Mouse (Mus musculus): ENCODE data around the gene 1110012L19Rik.
"Not testable (repeated sequence)": the region's sequence is repeated elsewhere in the genome, so short reads cannot be mapped to it uniquely, and the experiment has no call there.

Gene 1110012L19Rik

DNA sequence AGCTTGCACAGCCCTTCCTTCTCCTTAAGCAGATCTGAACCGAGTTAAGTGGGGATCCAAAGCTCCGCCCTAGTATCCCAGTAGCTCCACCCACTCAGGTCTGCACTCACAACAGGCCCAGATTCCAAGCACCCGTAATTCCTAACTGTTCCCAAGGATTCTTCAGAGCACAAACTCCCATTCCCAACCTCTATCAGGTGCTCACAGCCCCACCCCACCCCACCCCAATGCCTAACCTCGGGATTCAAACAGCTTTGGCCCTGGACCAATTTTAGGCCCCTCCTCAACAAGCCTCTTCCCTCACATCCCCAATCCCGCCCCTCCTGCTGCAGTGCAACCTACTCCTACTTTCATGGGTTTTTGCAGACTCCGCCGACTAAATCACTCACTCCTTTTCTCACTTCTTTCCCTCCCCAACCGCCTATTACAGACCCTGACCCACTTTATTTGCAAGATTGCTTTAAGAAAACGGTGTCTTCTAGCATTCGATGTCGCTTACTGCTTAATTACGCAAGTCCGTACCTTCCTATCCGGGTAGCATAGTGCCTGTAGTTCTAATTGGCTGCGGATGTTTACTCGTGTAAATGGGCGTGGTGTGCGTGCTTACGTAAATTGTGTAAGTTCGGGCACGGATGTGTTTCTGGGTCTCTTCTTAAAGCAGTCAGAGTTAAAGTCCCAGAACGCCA, at the start of gene 1110012L19Rik:
TSS of gene 1110012L19Rik (plus strand) at position 602 of the 686 bp plus-strand sequence.
- peak; percentile 80 to 89 for DNase-seq

DNA sequence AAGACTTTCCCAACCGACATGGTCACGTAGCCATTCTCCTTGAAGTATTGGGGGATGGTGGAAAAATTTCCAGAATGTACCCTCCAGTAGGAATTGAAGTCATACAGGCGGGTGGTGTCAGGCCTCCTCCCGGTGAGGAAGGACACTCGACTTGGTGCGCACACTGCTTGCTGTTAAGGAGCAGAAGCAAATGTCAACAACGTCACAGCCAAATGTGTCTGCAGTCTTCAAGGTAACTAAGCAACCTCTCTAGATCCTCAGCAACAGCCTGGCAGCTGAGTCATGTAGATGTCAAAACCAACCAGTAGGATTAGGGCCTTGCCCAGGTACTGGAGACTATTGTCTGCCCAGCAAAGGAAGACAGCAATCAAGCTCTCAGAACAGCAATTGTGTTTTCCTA, 22.7 kb upstream of the 1110012L19Rik start:
- DNase-seq = no peak

DNA sequence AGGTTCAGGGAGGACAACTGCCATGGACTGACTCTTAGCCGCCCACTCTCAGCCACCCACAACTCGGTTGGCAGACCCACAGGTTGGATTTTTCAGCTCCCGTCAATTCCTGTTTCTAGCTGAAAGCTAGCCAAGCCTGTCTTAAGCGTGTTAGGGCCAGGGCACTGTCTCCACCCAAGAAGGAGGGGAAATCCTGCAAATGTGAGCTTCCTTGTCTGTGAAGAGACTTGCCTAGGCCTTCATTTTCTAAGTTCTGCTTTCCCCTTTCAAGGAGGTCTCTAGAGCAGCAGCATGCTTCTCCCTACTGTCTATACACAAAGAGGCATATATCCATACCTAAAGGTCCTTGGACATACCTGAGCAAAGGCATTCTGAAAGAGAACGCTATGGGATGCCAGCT, 22.2 kb upstream of the 1110012L19Rik start:
- DNase-seq = no peak

DNA sequence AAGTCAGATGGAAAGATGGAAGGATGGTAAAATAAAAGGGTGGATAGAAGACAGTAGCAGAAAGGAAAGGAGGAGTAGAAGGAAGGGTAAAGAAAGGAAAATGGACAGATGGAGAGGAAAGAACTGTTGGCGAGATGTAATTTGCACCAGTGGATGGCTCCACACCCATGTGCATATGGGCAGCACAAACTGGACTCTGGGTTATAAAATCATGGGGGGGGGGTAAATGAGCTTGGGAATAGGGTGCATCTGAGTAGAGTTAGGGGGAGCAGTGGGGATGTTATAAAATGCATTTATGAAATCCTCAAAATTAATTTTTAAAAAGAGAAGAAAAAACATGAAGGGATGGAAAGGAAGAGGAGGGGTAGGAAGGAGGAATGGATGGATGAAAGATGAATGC, 21.5 kb upstream of the 1110012L19Rik start:
- no peak for DNase-seq

DNA sequence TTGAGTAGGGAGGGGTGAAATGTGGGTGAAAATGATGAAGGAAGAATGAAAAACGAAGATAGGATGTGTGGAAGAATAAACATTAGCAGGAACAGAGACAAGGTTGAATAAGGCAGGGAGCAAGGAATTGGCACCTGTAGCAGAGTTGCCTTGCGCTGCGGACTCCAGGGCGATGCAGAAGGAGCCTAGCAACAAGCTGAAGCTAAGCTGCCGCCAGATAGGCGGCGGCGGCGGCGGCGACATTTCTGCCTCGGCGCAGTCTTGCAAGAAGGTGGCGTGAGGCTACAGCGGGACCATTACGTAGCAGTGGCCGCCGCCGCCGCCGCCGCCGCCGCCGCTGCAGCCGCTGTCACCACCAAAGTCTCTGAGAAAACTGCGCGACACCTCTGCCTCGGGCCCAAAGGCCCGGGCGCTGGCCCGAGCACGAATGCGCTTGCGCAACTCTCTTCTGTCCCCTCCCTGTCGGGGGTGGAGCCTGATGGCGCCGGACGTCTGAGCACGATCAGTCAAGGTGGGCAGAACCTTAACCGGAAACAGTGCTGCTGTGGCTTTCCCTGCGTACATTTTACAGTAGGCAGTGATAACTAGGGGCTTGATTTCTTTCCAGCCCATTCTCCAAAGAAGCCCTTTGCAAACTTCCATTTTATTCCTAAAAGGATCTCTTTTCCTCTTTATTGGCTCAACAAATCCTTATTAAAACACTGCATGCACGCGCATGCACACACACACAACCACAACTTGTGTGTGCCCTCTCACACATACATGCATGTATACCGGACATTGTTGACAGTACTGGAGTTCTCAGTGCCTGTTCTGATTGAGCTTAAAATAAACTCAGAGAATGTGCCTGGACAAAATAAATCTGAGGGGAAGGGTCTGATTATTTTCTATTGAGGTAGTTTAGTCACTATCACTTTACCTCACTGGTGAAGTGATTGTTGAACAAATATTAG, 20.7 kb upstream of the 1110012L19Rik start, which contains the start of gene Ids:
TSS of gene Ids (minus strand) at position 424 of the 953 bp plus-strand sequence.
- DNase-seq = peak; percentile 91 to 92

DNA sequence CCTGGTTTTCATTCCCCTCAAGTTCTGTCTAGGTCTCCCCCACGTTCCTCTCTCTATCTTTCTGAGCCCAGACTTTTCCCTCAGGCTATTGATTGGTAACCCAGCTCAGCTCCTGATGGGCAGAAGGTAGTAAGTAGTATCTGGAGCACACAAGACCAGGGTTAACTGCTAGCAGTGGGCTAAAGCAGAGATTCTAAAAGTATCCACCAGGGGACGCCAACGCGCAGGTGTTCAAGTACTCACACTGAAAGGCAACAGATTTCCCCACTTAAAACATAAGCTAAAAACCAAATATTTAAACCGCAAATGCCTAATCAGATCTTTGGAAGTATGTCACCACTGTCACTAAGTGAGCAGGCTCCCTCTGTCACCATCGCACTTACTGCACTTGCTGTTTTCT, 15.9 kb upstream of the 1110012L19Rik start:
- DNase-seq = not testable (repeated sequence)

DNA sequence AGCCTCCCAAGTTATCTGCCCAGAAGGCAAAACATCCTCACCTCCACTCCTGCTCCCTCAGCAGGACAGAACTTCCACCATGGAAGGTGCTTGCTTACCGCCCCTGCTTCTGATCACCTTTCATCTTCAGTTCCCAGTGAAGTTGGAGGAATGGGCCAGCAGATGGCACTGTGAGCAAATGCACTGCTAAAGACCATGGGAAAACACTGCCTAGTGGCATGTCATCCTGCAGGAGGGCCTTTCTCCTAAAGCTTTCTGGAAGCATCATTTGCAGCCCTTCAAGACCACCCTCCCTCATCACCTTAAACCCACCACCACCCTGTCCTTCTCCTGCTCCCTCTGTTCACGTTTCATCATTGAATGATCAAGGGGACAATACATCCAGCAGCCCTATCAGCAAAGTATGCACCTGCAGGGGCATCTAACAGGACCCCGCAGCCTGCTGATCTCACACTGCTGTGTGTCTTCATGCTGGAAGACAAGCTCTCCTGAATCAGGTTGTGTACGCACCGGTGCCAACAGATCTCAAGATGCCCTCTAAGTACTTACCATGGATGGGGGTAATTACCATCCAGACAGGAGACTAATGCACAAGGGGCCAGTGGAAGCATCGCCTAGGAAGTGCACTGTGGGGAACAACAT, 11.1 kb upstream of the 1110012L19Rik start:
- not testable (repeated sequence) for DNase-seq

DNA sequence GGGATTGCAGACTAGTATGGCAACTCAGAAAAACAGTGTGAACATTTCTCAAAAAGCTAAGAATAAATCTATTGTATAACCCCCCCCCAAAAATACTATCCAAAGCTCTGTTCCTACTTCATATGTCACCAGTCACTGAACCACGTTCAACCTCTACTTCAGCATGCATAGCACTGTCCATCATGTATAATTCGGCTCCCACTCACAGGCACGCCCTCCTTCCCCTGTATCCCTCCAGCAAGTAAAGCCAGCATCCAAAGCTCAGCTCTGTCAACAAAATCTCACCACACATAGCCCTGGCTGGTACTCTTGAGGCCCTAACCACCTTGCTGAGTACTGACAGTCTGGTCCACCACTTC, 781 bp upstream of the 1110012L19Rik start:
- no peak for DNase-seq

DNA sequence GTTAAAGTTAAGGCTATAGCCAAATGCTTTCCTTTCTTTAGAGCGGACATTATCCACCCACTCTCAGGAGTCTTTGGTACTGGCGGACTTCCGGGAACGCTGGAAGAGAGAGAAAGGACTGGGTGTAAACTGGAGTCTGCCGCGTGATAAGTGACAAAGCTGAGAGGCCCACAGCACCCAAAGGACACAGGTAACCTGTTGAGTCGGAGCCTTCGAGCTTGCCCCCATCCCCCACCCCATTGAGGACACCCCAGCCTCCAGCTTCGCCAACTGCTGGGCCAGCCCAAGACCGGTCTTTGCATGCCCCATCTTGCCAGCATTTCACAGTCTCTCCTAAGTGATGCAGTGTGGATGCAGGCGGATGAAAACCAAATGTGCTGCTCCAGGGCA, 280 bp downstream of the 1110012L19Rik start:
- peak in 1 of 2 experiments; percentile 31 for DNase-seq

DNA sequence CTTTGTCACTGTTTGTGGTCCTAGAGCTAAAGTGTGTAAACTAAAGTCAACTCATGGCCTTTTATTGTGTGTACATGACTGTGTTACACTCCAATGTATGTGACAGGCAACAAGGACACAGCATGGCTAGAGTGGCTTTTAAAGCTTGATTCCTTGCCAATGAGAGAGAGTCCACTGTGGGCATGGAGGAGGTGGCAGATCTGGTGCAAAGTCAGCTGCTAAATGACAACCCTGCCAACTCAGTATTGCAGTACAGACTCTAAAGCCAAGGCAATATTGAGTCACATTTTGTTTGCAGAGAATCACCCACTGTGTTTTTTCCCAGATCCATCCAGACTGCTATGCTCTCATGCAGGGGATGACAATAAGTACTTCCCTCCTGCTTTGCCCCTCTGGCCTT, 7.0 kb downstream of the 1110012L19Rik start:
- DNase-seq = not testable (repeated sequence)

DNA sequence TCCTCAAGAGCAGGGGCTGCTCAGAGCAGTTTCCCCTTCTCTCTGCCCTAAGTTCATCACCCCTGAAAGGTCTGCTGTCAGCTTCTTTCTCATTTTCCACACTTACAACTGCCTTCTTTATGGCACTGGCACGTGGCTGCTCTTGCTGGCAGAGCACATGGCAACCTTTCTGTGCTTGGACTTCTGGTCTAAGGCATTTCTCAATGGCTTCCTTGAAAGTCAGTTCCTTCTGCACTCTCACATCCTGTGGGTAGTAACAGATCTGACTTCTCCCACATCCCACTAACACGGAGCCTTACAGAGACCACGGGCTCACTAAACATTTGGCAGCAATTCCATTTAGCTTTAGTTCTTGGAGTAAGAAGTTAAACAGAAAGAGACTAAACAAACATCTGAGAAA, 39.8 kb downstream of the 1110012L19Rik start:
- DNase-seq = not testable (repeated sequence)

Measured in kidney, postnatal 36 days (tissue).